Comparison of ENCODE assay signal across 9 mouse cellular contexts in the genomic region with DNA sequence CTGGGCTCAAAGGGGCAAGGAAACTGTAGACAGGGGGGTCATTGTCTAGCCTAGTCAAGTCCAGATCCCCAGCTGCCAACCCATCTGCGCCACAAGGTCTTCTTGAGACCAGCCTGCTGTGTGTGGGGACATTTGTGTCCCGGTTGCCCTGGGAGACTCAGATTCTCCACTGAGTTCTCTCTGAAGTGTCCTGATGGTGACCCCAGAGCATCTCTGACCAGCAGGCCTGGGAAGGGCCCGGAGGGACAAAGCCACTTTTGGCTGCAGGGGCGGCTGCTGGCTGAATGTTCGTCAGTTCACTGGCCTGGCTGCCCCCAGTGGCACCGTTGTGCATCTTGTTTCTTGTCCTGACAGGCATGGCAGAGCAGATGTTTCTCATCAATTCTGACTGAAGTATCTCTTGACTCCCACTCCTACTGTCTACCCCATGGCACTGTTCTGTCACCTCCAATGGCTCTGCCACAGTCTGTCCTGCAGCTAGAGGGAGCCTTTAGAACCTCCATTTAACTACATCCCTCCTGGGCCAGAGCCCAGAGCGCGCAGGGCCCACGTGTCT. TPM values are rescaled to one million over a fixed set of nuclear protein-coding genes. Genes with fewer than 3 reads are reported as not detected.
DNase-seq lines count a peak whose midpoint lies in the region; ATAC-seq and TF ChIP-seq lines count a peak whose summit lies in the region.
"Had no signal": no experiment of that assay in that cellular context is flagged by ENCODE, and none has a peak within 500 bp of the region (broad histone marks: within the 10 kb centered on the region; RNA-seq: fewer than 3 reads in every experiment).

No protein-coding gene starts in this region.

- peak; percentile 32; the same call in 1 of the 2 replicates for TF ChIP-seq CTCF in kidney, adult 2 months (conservative IDR thresholded peaks at IDR 0.05; ENCODE audit: insufficient read depth, insufficient read length, low read depth, low read length)
- peak; percentile 35 for TF ChIP-seq CTCF in midbrain, postnatal 0 days (IDR thresholded peaks at IDR 0.05)

- TF ChIP-seq POLR2A in kidney, adult 2 months (IDR thresholded peaks at IDR 0.05; ENCODE audit: low read depth, low read length), result no peak

- no peaks in the 10 kb centered on the region for H3K4me1 ChIP-seq in kidney, adult 2 months (ENCODE audit: control insufficient read depth, insufficient read depth, low read length)
- no peaks in the 10 kb centered on the region for H3K4me1 ChIP-seq in midbrain, postnatal 0 days (ENCODE audit: insufficient read depth, low read length)
- no peaks in the 10 kb centered on the region for H3K4me1 ChIP-seq in midbrain, embryonic 16.5 days (ENCODE audit: control insufficient read depth, insufficient read depth, low read length)
- 0 out of 2 replicates have a peak, but pooled peaks cover 5% of the 10 kb centered on the region for H3K4me1 ChIP-seq in neural tube, embryonic 11.5 days (ENCODE audit: control insufficient read depth, insufficient read depth, low read length)
- H3K4me1 ChIP-seq: heart, embryonic 15.5 days had no signal

- DNase-seq in kidney, adult 2 months, result no peak
- no peak for DNase-seq in kidney, adult 8-10 months
- DNase-seq in midbrain, postnatal 0 days (ENCODE audit: low spot score), result peak; percentile 42
- DNase-seq in gastrocnemius, postnatal 10 days, result peak; percentile 42
- DNase-seq in neural tube, embryonic 11.5 days (ENCODE audit: low spot score), result peak; percentile 40
- DNase-seq in ovary, postnatal 14 days (ENCODE audit: low spot score), result no peak
- no peak for DNase-seq in layer of hippocampus, adult 11-12 months (ENCODE audit: low spot score)

- no peak overlapping the region for H3K9ac ChIP-seq in midbrain, postnatal 0 days (replicated peaks; ENCODE audit: low read length, poor library complexity, severe bottlenecking)
- no peak overlapping the region for H3K9ac ChIP-seq in midbrain, embryonic 16.5 days (ENCODE audit: low read depth, low read length)
- H3K9ac ChIP-seq in neural tube, embryonic 11.5 days (ENCODE audit: low read length), result no peak overlapping the region
- H3K9ac ChIP-seq: heart, embryonic 15.5 days had no signal

- H3K27ac ChIP-seq in kidney, adult 2 months (ENCODE audit: insufficient read depth, low read depth, low read length), result no peak overlapping the region
- no peak overlapping the region for H3K27ac ChIP-seq in midbrain, postnatal 0 days (ENCODE audit: low read depth, low read length)
- H3K27ac ChIP-seq in midbrain, embryonic 16.5 days (ENCODE audit: low read length), result no peak overlapping the region
- H3K27ac ChIP-seq in neural tube, embryonic 11.5 days (ENCODE audit: low read depth, low read length), result no peak overlapping the region
- H3K27ac ChIP-seq: heart, embryonic 15.5 days had no signal

- ATAC-seq in midbrain, postnatal 0 days (ENCODE audit: low FRiP score), result no peak
- ATAC-seq in midbrain, embryonic 16.5 days, result no peak
- no peak for ATAC-seq in neural tube, embryonic 11.5 days (ENCODE audit: insufficient read depth, low FRiP score, low TSS enrichment)

- no peak overlapping the region for H3K4me3 ChIP-seq in kidney, adult 2 months (ENCODE audit: insufficient read depth, low read depth, low read length)
- H3K4me3 ChIP-seq in midbrain, postnatal 0 days (ENCODE audit: low read depth, low read length), result no peak overlapping the region
- no peak overlapping the region for H3K4me3 ChIP-seq in midbrain, embryonic 16.5 days (ENCODE audit: low read depth, low read length)
- no peak overlapping the region for H3K4me3 ChIP-seq in neural tube, embryonic 11.5 days (ENCODE audit: low read depth, low read length)
- H3K4me3 ChIP-seq: heart, embryonic 15.5 days had no signal

- no peak overlapping the region for H3K4me2 ChIP-seq in midbrain, postnatal 0 days (ENCODE audit: low read depth, low read length, poor library complexity, severe bottlenecking)
- H3K4me2 ChIP-seq in midbrain, embryonic 16.5 days (ENCODE audit: low read length), result no peak overlapping the region
- no peak overlapping the region for H3K4me2 ChIP-seq in neural tube, embryonic 11.5 days (ENCODE audit: low read depth)
- H3K4me2 ChIP-seq: heart, embryonic 15.5 days had no signal

- 65% methylated on average over 9 of the region's 9 CpGs for WGBS in kidney, adult 2 months
- WGBS in midbrain, postnatal 0 days, result 64% methylated on average over 9 of the region's 9 CpGs
- 60% methylated on average over 9 of the region's 9 CpGs for WGBS in midbrain, embryonic 16.5 days
- 49% methylated on average over 9 of the region's 9 CpGs for WGBS in neural tube, embryonic 11.5 days

- peaks cover 5% of the 10 kb centered on the region; the same call in 1 of the 2 replicates for H3K9me3 ChIP-seq in midbrain, postnatal 0 days (ENCODE audit: low read length)
- H3K9me3 ChIP-seq in midbrain, embryonic 16.5 days (replicated peaks; ENCODE audit: control insufficient read depth, low read length, poor library complexity, severe bottlenecking), result no peaks in the 10 kb centered on the region
- H3K9me3 ChIP-seq in neural tube, embryonic 11.5 days (ENCODE audit: control insufficient read depth, low read length), result no peaks in the 10 kb centered on the region
- H3K9me3 ChIP-seq: heart, embryonic 15.5 days had no signal

- H3K36me3 ChIP-seq in kidney, adult 2 months (ENCODE audit: control insufficient read depth, insufficient read depth, low read length), result no peaks in the 10 kb centered on the region
- no peaks in the 10 kb centered on the region for H3K36me3 ChIP-seq in midbrain, postnatal 0 days (ENCODE audit: insufficient read depth, low read length)
- H3K36me3 ChIP-seq in midbrain, embryonic 16.5 days (ENCODE audit: control insufficient read depth, insufficient read depth, low read length), result no peaks in the 10 kb centered on the region
- no peaks in the 10 kb centered on the region for H3K36me3 ChIP-seq in neural tube, embryonic 11.5 days (ENCODE audit: control insufficient read depth, insufficient read depth, low read length)
- H3K36me3 ChIP-seq: heart, embryonic 15.5 days had no signal

- H3K27me3 ChIP-seq in kidney, adult 2 months (replicated peaks; ENCODE audit: control insufficient read depth, insufficient read depth, low read length), result no peaks in the 10 kb centered on the region
- H3K27me3 ChIP-seq in midbrain, postnatal 0 days (ENCODE audit: insufficient read depth, low read length), result no peaks in the 10 kb centered on the region; the same call in 1 of the 2 replicates
- H3K27me3 ChIP-seq in midbrain, embryonic 16.5 days (ENCODE audit: control insufficient read depth, insufficient read depth, low read depth, low read length), result no peaks in the 10 kb centered on the region
- H3K27me3 ChIP-seq in neural tube, embryonic 11.5 days (ENCODE audit: control insufficient read depth, insufficient read depth, low read length), result no peaks in the 10 kb centered on the region
- H3K27me3 ChIP-seq: heart, embryonic 15.5 days had no signal

RNA-seq across cellular contexts. Expression of a gene that starts 9.5 kb away (rescaled TPM):
- polyA plus RNA-seq in kidney, adult 2 months (2012; rRNA removed), result 41.3 and 44.1 TPM in 2 replicates
- total RNA-seq in midbrain, postnatal 0 days (2014; rRNA removed), result 7.7 and 14.9 TPM in 2 replicates
- 3.4 and 3.5 TPM in 2 replicates for polyA plus RNA-seq in midbrain, postnatal 0 days (2015; fragmentation: Nextera tagmentation; extraction: Ambion mirVana)
- 4.8 and 5.0 TPM in 2 replicates for polyA plus RNA-seq in midbrain, embryonic 16.5 days (2015; fragmentation: Nextera tagmentation; extraction: Ambion mirVana)
- 1 to 10 TPM; 2.9 to 4.1 TPM for total RNA-seq in gastrocnemius, postnatal 10 days (2021)
- polyA plus RNA-seq in neural tube, embryonic 11.5 days (2014; fragmentation: Nextera tagmentation; extraction: Ambion mirVana), result 1.3 and 1.8 TPM in 2 replicates

RNA-seq across cellular contexts. Expression of a gene that starts 53.3 kb away (rescaled TPM):
- 32.2 and 33.4 TPM in 2 replicates for polyA plus RNA-seq in kidney, adult 2 months (2012; rRNA removed)
- 20.5 and 24.4 TPM in 2 replicates for total RNA-seq in midbrain, postnatal 0 days (2014; rRNA removed)
- polyA plus RNA-seq in midbrain, postnatal 0 days (2015; fragmentation: Nextera tagmentation; extraction: Ambion mirVana), result 8.7 and 9.2 TPM in 2 replicates
- polyA plus RNA-seq in midbrain, embryonic 16.5 days (2015; fragmentation: Nextera tagmentation; extraction: Ambion mirVana), result 4.3 and 6.8 TPM in 2 replicates
- 10 to 100 TPM; 40.8 to 59.3 TPM for total RNA-seq in gastrocnemius, postnatal 10 days (2021)
- 2.2 and 3.8 TPM in 2 replicates for polyA plus RNA-seq in neural tube, embryonic 11.5 days (2014; fragmentation: Nextera tagmentation; extraction: Ambion mirVana)

Comparison
In these comparisons a context has a peak if more than half of its experiments do, and no peak if none do; other contexts are left out.
1. DNase-seq: peak in midbrain, postnatal 0 days (single experiment), gastrocnemius, postnatal 10 days (single experiment) and neural tube, embryonic 11.5 days (single experiment); none in kidney, adult 2 months (single experiment), kidney, adult 8-10 months (0 of 2), ovary, postnatal 14 days (single experiment) and layer of hippocampus, adult 11-12 months (single experiment).